Mouse (Mus musculus) mesoderm, embryonic 11.5 days (tissue): ENCODE measurements around the gene Pde6d.

Source experiments
- DNase-seq: peaks from one replicate; pipeline ENCODE4 v3.0.0-alpha.2; 2012; ENCODE audit warnings: low read depth, low spot score

The Pde6d gene

GRCm38 (mm10) chr1:86582451-86583096 is at the start of gene Pde6d, which contains the start of gene Cops7b:
Gene Pde6d (minus strand): TSS chr1:86582629.
Gene Cops7b (plus strand): TSS chr1:86582904.
- peak; percentile 96 for DNase-seq

GRCm38 (mm10) chr1:86630527-86630926 is 48.1 kb upstream of the Pde6d start:
- no peak for DNase-seq

GRCm38 (mm10) chr1:86629936-86630335 is 47.5 kb upstream of the Pde6d start:
- DNase-seq, result no peak

GRCm38 (mm10) chr1:86628270-86628669 is 45.8 kb upstream of the Pde6d start:
- no peak for DNase-seq

- no peak for DNase-seq
Measured at GRCm38 (mm10) chr1:86623001-86624000, 40.9 kb upstream of the Pde6d start.

- DNase-seq, result no peak
Measured at GRCm38 (mm10) chr1:86622296-86622695, 39.9 kb upstream of the Pde6d start.

- DNase-seq, result peak; percentile 70
Measured at GRCm38 (mm10) chr1:86618454-86619125, 36.2 kb upstream of the Pde6d start.

- DNase-seq, result peak; percentile 34
Measured at GRCm38 (mm10) chr1:86614269-86614668, 31.8 kb upstream of the Pde6d start.

GRCm38 (mm10) chr1:86612081-86612480 is 29.7 kb upstream of the Pde6d start:
- DNase-seq, result no peak

GRCm38 (mm10) chr1:86610954-86611353 is 28.5 kb upstream of the Pde6d start:
- DNase-seq, result no peak

- no peak for DNase-seq
Measured at GRCm38 (mm10) chr1:86600117-86600516, 17.7 kb upstream of the Pde6d start.

- peak; percentile 33 for DNase-seq
Measured at GRCm38 (mm10) chr1:86598516-86598915, 16.1 kb upstream of the Pde6d start.

- DNase-seq, result no peak
Measured at GRCm38 (mm10) chr1:86596512-86596911, 14.1 kb upstream of the Pde6d start.

- DNase-seq, result no peak
Measured at GRCm38 (mm10) chr1:86595315-86595714, 12.9 kb upstream of the Pde6d start.

GRCm38 (mm10) chr1:86594539-86594938 is 12.1 kb upstream of the Pde6d start:
- no peak for DNase-seq

GRCm38 (mm10) chr1:86586992-86587391 is 4.6 kb upstream of the Pde6d start:
- DNase-seq, result peak; percentile 82

GRCm38 (mm10) chr1:86583709-86584108 is 1.3 kb upstream of the Pde6d start:
- no peak for DNase-seq

- DNase-seq, result peak; percentile 14
Measured at GRCm38 (mm10) chr1:86581692-86582450, 558 bp downstream of the Pde6d start.

GRCm38 (mm10) chr1:86580426-86580825 is 2.0 kb downstream of the Pde6d start:
- no peak for DNase-seq

- no peak for DNase-seq
Measured at GRCm38 (mm10) chr1:86571941-86572340, 10.5 kb downstream of the Pde6d start.

- DNase-seq, result no peak
Measured at GRCm38 (mm10) chr1:86571381-86571780, 11.0 kb downstream of the Pde6d start.
